Mouse (Mus musculus): Measurements from ENCODE around the gene Cd38.
A peak's percentile ranks its signal among the peaks of the same experiment; 100 is the strongest.

The Cd38 gene

GRCm38 (mm10) chr5:43868253-43868652, at the start of gene Cd38:
Gene Cd38, plus strand, starts transcription at chr5:43868553.
- DNase-seq (ENCODE audit: low spot score): no peak

- DNase-seq (ENCODE audit: low spot score): no peak
Measured at GRCm38 (mm10) chr5:43818695-43819094, 49.7 kb upstream of the Cd38 start, which contains the start of gene Bst1. Gene Bst1, plus strand, starts transcription at chr5:43818885.

- DNase-seq (ENCODE audit: low spot score): peak; percentile 69
Measured at GRCm38 (mm10) chr5:43820785-43821184, 47.6 kb upstream of the Cd38 start.

GRCm38 (mm10) chr5:43821538-43821937, 46.8 kb upstream of the Cd38 start, which contains the start of gene Fbxl5:
Gene Fbxl5, minus strand, starts transcription at chr5:43821638.
- no peak for DNase-seq (ENCODE audit: low spot score)

- no peak for DNase-seq (ENCODE audit: low spot score)
Measured at GRCm38 (mm10) chr5:43822199-43822598, 46.2 kb upstream of the Cd38 start.

GRCm38 (mm10) chr5:43822824-43823223, 45.5 kb upstream of the Cd38 start:
- DNase-seq (ENCODE audit: low spot score): peak; percentile 59

GRCm38 (mm10) chr5:43824580-43824979, 43.8 kb upstream of the Cd38 start:
- DNase-seq (ENCODE audit: low spot score): no peak

GRCm38 (mm10) chr5:43826883-43827282, 41.5 kb upstream of the Cd38 start:
- DNase-seq (ENCODE audit: low spot score): no peak

GRCm38 (mm10) chr5:43827366-43827765, 41.0 kb upstream of the Cd38 start:
- no peak for DNase-seq (ENCODE audit: low spot score)

- no peak for DNase-seq (ENCODE audit: low spot score)
Measured at GRCm38 (mm10) chr5:43836590-43836989, 31.8 kb upstream of the Cd38 start.

GRCm38 (mm10) chr5:43837372-43837771, 31.0 kb upstream of the Cd38 start:
- no peak for DNase-seq (ENCODE audit: low spot score)

GRCm38 (mm10) chr5:43841144-43842010, 27.0 kb upstream of the Cd38 start:
- no peak for DNase-seq (ENCODE audit: low spot score)

- no peak for DNase-seq (ENCODE audit: low spot score)
Measured at GRCm38 (mm10) chr5:43842011-43842285, 26.4 kb upstream of the Cd38 start.

GRCm38 (mm10) chr5:43842576-43843155, 25.7 kb upstream of the Cd38 start:
- DNase-seq (ENCODE audit: low spot score): no peak

GRCm38 (mm10) chr5:43845083-43845482, 23.3 kb upstream of the Cd38 start:
- DNase-seq (ENCODE audit: low spot score): no peak

GRCm38 (mm10) chr5:43845646-43846045, 22.7 kb upstream of the Cd38 start:
- no peak for DNase-seq (ENCODE audit: low spot score)

- no peak for DNase-seq (ENCODE audit: low spot score)
Measured at GRCm38 (mm10) chr5:43846227-43846626, 22.1 kb upstream of the Cd38 start.

- no peak for DNase-seq (ENCODE audit: low spot score)
Measured at GRCm38 (mm10) chr5:43847555-43847954, 20.8 kb upstream of the Cd38 start.

- no peak for DNase-seq (ENCODE audit: low spot score)
Measured at GRCm38 (mm10) chr5:43848275-43848674, 20.1 kb upstream of the Cd38 start.

GRCm38 (mm10) chr5:43853096-43853867, 15.1 kb upstream of the Cd38 start:
- DNase-seq (ENCODE audit: low spot score): no peak

GRCm38 (mm10) chr5:43853868-43854488, 14.4 kb upstream of the Cd38 start:
- no peak for DNase-seq (ENCODE audit: low spot score)

- no peak for DNase-seq (ENCODE audit: low spot score)
Measured at GRCm38 (mm10) chr5:43855769-43856168, 12.6 kb upstream of the Cd38 start.

All from yolk sac, embryonic 10.5 days (tissue).